Mouse (Mus musculus): Measurements from ENCODE around the gene Bax.

DNA sequence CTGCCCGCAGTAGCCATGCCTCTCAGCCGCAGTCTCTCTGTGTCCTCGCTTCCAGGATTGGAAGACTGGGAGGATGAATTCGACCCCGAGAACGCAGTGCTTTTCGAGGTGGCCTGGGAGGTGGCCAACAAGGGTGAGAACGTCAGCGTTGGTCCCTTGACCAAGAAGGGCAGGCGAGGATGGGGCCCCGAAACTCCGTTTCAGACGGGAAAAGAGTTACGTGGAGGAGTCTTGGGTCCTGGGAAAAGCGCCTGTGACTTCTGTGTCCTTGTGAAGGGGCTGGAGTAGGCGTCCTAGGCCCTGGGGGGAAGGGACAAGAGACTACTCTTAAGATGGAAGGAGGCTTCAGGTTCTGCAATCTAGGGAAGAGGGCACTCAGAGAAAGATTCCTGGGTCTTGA lies 31.7 kb downstream of the Bax start:
- TF ChIP-seq TCF12 (IDR thresholded peaks at IDR 0.05; ENCODE audit: low read depth, low read length) = no peak
- TF ChIP-seq GABPA (IDR thresholded peaks at IDR 0.05; ENCODE audit: low read depth, low read length) = no peak
- no peak for TF ChIP-seq USF1 (IDR thresholded peaks at IDR 0.05; ENCODE audit: low read depth, low read length)
- no peak for TF ChIP-seq TAL1 (IDR thresholded peaks at IDR 0.05; ENCODE audit: low read length)
- TF ChIP-seq POLR2AphosphoS5 (IDR thresholded peaks at IDR 0.05; ENCODE audit: borderline replicate concordance, low read depth, low read length) = no peak
- no peak for TF ChIP-seq EP300 (IDR thresholded peaks at IDR 0.05; ENCODE audit: low read depth in 1 of 2, low read length in 2 of 2)
- no peak for TF ChIP-seq SMC3 (IDR thresholded peaks at IDR 0.05; ENCODE audit: low read depth, low read length)
- TF ChIP-seq POLR2A (IDR thresholded peaks at IDR 0.05; ENCODE audit: control insufficient read depth in 1 of 2, insufficient read depth in 1 of 2, low read depth in 1 of 2, low read length in 2 of 2, poor library complexity in 1 of 2) = no peak; a peak in 1 of 4 replicates
- no peak for TF ChIP-seq BHLHE40 (IDR thresholded peaks at IDR 0.05; ENCODE audit: borderline replicate concordance, low read depth, low read length)
- TF ChIP-seq ETS1 (IDR thresholded peaks at IDR 0.05; ENCODE audit: low read depth, low read length) = no peak
- no peak for TF ChIP-seq MXI1 (IDR thresholded peaks at IDR 0.05; ENCODE audit: low read depth, low read length)
